In the genomic region with DNA sequence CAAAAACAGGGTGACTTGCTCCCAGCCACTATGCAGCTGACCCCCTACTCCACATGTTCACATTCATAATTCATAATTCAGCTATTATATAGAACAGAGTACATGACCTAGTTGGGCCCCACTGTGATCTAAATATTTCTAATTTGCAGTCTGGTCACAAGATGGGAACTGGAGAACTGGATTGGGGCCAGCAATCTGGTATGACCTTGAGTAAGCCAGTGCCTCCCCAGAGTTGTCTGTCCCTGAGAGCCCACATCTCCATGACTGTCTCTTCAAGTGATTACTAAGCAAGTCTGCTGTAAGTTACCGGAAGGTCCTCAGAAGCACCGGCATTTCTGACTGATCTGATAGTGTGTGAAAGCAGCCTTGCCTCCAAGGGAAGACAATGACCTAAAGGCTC, we compare ENCODE assay signal across 18 mouse cellular contexts. TPM values are rescaled to one million over a fixed set of nuclear protein-coding genes. Genes with fewer than 3 reads are reported as not detected.
DNase-seq lines count a peak whose midpoint lies in the region; ATAC-seq lines count a peak whose summit lies in the region.
"Had no signal": no experiment of that assay in that cellular context is flagged by ENCODE, and none has a peak within 500 bp of the region (broad histone marks: within the 10 kb centered on the region; RNA-seq: fewer than 3 reads in every experiment).

No protein-coding gene starts in this region.

- peak; percentile 29; the same call in 1 of the 2 replicates for ATAC-seq in hindbrain, embryonic 16.5 days
- no peak for ATAC-seq in hindbrain, embryonic 14.5 days (ENCODE audit: low FRiP score)
- no peak for ATAC-seq in liver, embryonic 12.5 days
- ATAC-seq: forebrain, embryonic 13.5 days; intestine, postnatal 0 days had no signal

- H3K4me1 ChIP-seq in hindbrain, embryonic 16.5 days (ENCODE audit: control insufficient read depth, insufficient read depth, low read depth, low read length): no peaks in the 10 kb centered on the region; the same call in 1 of the 2 replicates
- H3K4me1 ChIP-seq in hindbrain, embryonic 14.5 days (replicated peaks; ENCODE audit: control insufficient read depth, insufficient read depth, low read length): no peaks in the 10 kb centered on the region
- no peaks in the 10 kb centered on the region for H3K4me1 ChIP-seq in liver, embryonic 12.5 days
- H3K4me1 ChIP-seq: heart, embryonic 13.5 days; liver, embryonic 13.5 days; lung, embryonic 15.5 days; midbrain, embryonic 12.5 days had no signal

- H3K4me3 ChIP-seq in hindbrain, embryonic 16.5 days (ENCODE audit: low read length): no peak overlapping the region
- H3K4me3 ChIP-seq in hindbrain, embryonic 14.5 days (replicated peaks; ENCODE audit: low read length): no peak overlapping the region
- no peak overlapping the region for H3K4me3 ChIP-seq in liver, embryonic 12.5 days
- H3K4me3 ChIP-seq: forebrain, embryonic 13.5 days; heart, embryonic 13.5 days; layer of hippocampus, adult 2 months; liver, embryonic 13.5 days; lung, embryonic 15.5 days; midbrain, embryonic 12.5 days had no signal

- no peaks in the 10 kb centered on the region for H3K9me3 ChIP-seq in hindbrain, embryonic 16.5 days (ENCODE audit: control insufficient read depth, low read length)
- H3K9me3 ChIP-seq in hindbrain, embryonic 14.5 days (ENCODE audit: control insufficient read depth, low read length): no peaks in the 10 kb centered on the region
- no peaks in the 10 kb centered on the region for H3K9me3 ChIP-seq in liver, embryonic 12.5 days (replicated peaks)
- H3K9me3 ChIP-seq: forebrain, embryonic 13.5 days; heart, embryonic 13.5 days; liver, embryonic 13.5 days; lung, embryonic 15.5 days; midbrain, embryonic 12.5 days had no signal

- no peaks in the 10 kb centered on the region for H3K36me3 ChIP-seq in hindbrain, embryonic 16.5 days (ENCODE audit: control insufficient read depth, insufficient read depth, low read length)
- no peaks in the 10 kb centered on the region for H3K36me3 ChIP-seq in hindbrain, embryonic 14.5 days (replicated peaks; ENCODE audit: control insufficient read depth, insufficient read depth)
- no peaks in the 10 kb centered on the region for H3K36me3 ChIP-seq in liver, embryonic 12.5 days
- H3K36me3 ChIP-seq: heart, embryonic 13.5 days; liver, embryonic 13.5 days; lung, embryonic 15.5 days; midbrain, embryonic 12.5 days had no signal

- no peaks in the 10 kb centered on the region for H3K27me3 ChIP-seq in hindbrain, embryonic 16.5 days (replicated peaks; ENCODE audit: control insufficient read depth, insufficient read depth, low read length)
- no peaks in the 10 kb centered on the region for H3K27me3 ChIP-seq in hindbrain, embryonic 14.5 days (ENCODE audit: control insufficient read depth, insufficient read depth, low read length)
- H3K27me3 ChIP-seq in liver, embryonic 12.5 days (replicated peaks): no peaks in the 10 kb centered on the region
- H3K27me3 ChIP-seq: forebrain, embryonic 13.5 days; heart, embryonic 13.5 days; liver, embryonic 13.5 days; lung, embryonic 15.5 days; midbrain, embryonic 12.5 days had no signal

- no peak overlapping the region for H3K27ac ChIP-seq in hindbrain, embryonic 16.5 days (ENCODE audit: low read depth, low read length)
- H3K27ac ChIP-seq in hindbrain, embryonic 14.5 days: no peak overlapping the region
- H3K27ac ChIP-seq in liver, embryonic 12.5 days: no peak overlapping the region
- H3K27ac ChIP-seq: forebrain, embryonic 13.5 days; heart, embryonic 13.5 days; layer of hippocampus, adult 2 months; liver, embryonic 13.5 days; lung, embryonic 15.5 days; midbrain, embryonic 12.5 days had no signal

- no peak overlapping the region for H3K4me2 ChIP-seq in hindbrain, embryonic 16.5 days (ENCODE audit: low read length)
- no peak overlapping the region for H3K4me2 ChIP-seq in hindbrain, embryonic 14.5 days (replicated peaks)
- H3K4me2 ChIP-seq in liver, embryonic 12.5 days: no peak overlapping the region
- H3K4me2 ChIP-seq: forebrain, embryonic 13.5 days; heart, embryonic 13.5 days; liver, embryonic 13.5 days; lung, embryonic 15.5 days; midbrain, embryonic 12.5 days had no signal

- WGBS in hindbrain, embryonic 16.5 days: 86% methylated on average over 2 of the region's 2 CpGs
- whole genome bisulfite sequencing in hindbrain, embryonic 14.5 days: 81% methylated on average over 2 of the region's 2 CpGs
- 76% methylated on average over 2 of the region's 2 CpGs for WGBS in liver, embryonic 12.5 days (ENCODE audit: insufficient replicate concordance)

- H3K9ac ChIP-seq in hindbrain, embryonic 16.5 days (ENCODE audit: low read depth, low read length): no peak overlapping the region
- H3K9ac ChIP-seq in hindbrain, embryonic 14.5 days: no peak overlapping the region
- H3K9ac ChIP-seq in liver, embryonic 12.5 days: no peak overlapping the region
- H3K9ac ChIP-seq: forebrain, embryonic 13.5 days; heart, embryonic 13.5 days; liver, embryonic 13.5 days; lung, embryonic 15.5 days; midbrain, embryonic 12.5 days had no signal

- DNase-seq in hindbrain, embryonic 14.5 days (ENCODE audit: low spot score): no peak
- DNase-seq in adrenal gland, adult 8-10 months: peak; percentile 7
- DNase-seq in adrenal gland, postnatal 14 days: peak; percentile 61
- DNase-seq in cerebellum, adult 9-10 months: peak; percentile 26
- no peak for DNase-seq in frontal cortex, postnatal 25 days (ENCODE audit: low spot score in 2 of 2)
- no peak for DNase-seq in left cerebral cortex, postnatal 36 days (ENCODE audit: low spot score in 2 of 2)
- DNase-seq: gastrocnemius, postnatal 36 days; kidney, postnatal 10 days; liver, embryonic 13.5 days; right cerebral cortex, postnatal 25 days had no signal

- intact Hi-C loops in left cerebral cortex, postnatal 36 days (cut with DNase I): no loop called here

RNA-seq across cellular contexts. Expression of a gene that starts 49.2 kb away (rescaled TPM):
- 322 and 328 TPM in 2 replicates for polyA plus RNA-seq in hindbrain, embryonic 16.5 days (2015; fragmentation: Nextera tagmentation; extraction: Ambion mirVana)
- polyA plus RNA-seq in hindbrain, embryonic 14.5 days (2014; fragmentation: Nextera tagmentation; extraction: Ambion mirVana): 301 and 318 TPM in 2 replicates
- 1 to 10 TPM; 5.0 to 9.6 (median 6.0) TPM for total RNA-seq in adrenal gland, adult 8-10 months (2022)
- 2.4 and 3.9 TPM in 2 replicates for total RNA-seq in adrenal gland, postnatal 14 days (2021)
- 0.06 and 0.08 TPM in 2 replicates for polyA plus RNA-seq in liver, embryonic 12.5 days (2016; fragmentation: Nextera tagmentation; extraction: Ambion mirVana)
- total RNA-seq in left cerebral cortex, postnatal 36 days (2021): 100 to 1,000 TPM; 128 to 158 TPM
- total RNA-seq: gastrocnemius, postnatal 36 days had no signal

Comparison
In these comparisons a context has a peak if more than half of its experiments do, and no peak if none do; other contexts are left out.
1. DNase-seq: peak in adrenal gland, adult 8-10 months (single experiment), adrenal gland, postnatal 14 days (single experiment) and cerebellum, adult 9-10 months (single experiment); none in hindbrain, embryonic 14.5 days (single experiment), frontal cortex, postnatal 25 days (0 of 2) and left cerebral cortex, postnatal 36 days (0 of 2).
2. RNA of a gene that starts 49.2 kb away (total RNA-seq): 128 to 158 TPM in left cerebral cortex, postnatal 36 days; 5.0 to 9.6 TPM in adrenal gland, adult 8-10 months and 2.4 to 3.9 TPM in adrenal gland, postnatal 14 days; every median in the first group is over 10 times any median in the second.